Mouse (Mus musculus): ENCODE measurements around the gene 4930404H24Rik. TPM values are rescaled to one million over a fixed set of nuclear protein-coding genes. Genes with fewer than 3 reads are reported as not detected.

4930404H24Rik gene
- polyA plus RNA-seq, 1 experiment from 2014 or later, result not detected

- ATAC-seq (ENCODE audit: insufficient number of reproducible peaks, low FRiP score, low TSS enrichment, low read depth), result no peak
- no peak overlapping the region for H3K27ac ChIP-seq (replicated peaks; ENCODE audit: low read depth, low read length)
Observed at GRCm38 (mm10) chr2:153516961-153517360, 24.4 kb downstream of the 4930404H24Rik start.

GRCm38 (mm10) chr2:153520057-153520456 is 27.5 kb downstream of the 4930404H24Rik start:
- no peak overlapping the region for H3K4me3 ChIP-seq (ENCODE audit: low read depth, low read length)
- no peak for DNase-seq (ENCODE audit: low spot score)
- H3K36me3 ChIP-seq (ENCODE audit: control insufficient read depth, insufficient read depth, low read length), result 0 out of 2 replicates have a peak, but pooled peaks cover 2% of the 10 kb centered on the region
- no peak for ATAC-seq (ENCODE audit: insufficient number of reproducible peaks, low FRiP score, low TSS enrichment, low read depth)
- 80% methylated on average over 9 of the region's 9 CpGs for WGBS
- no peak overlapping the region for H3K4me2 ChIP-seq (ENCODE audit: low read depth, severe bottlenecking)
- no peaks in the 10 kb centered on the region for H3K27me3 ChIP-seq (ENCODE audit: control insufficient read depth, insufficient read depth, low read length)
- H3K9me3 ChIP-seq (ENCODE audit: control insufficient read depth, low read length), result no peaks in the 10 kb centered on the region
- no peak overlapping the region for H3K9ac ChIP-seq (ENCODE audit: low read length)
- H3K27ac ChIP-seq (replicated peaks; ENCODE audit: low read depth, low read length), result no peak overlapping the region
- peaks cover 7% of the 10 kb centered on the region; the same call in 1 of the 2 replicates for H3K4me1 ChIP-seq (ENCODE audit: control insufficient read depth, insufficient read depth, low read length)

More at GRCm38 (mm10) chr2:153516961-153517360, 24.4 kb downstream of the 4930404H24Rik start:
- 45% methylated on average over 4 of the region's 4 CpGs for WGBS
- Histone ChIP-seq H3K9ac (ENCODE audit: low read length) (no peak overlapping the region), H3K4me2 (ENCODE audit: low read depth, severe bottlenecking) (no peak overlapping the region), H3K9me3 (ENCODE audit: control insufficient read depth, low read length) (no peaks in the 10 kb centered on the region), H3K4me1 (ENCODE audit: control insufficient read depth, insufficient read depth, low read length) (peaks cover under 1% of the 10 kb centered on the region; the same call in 1 of the 2 replicates), H3K36me3 (ENCODE audit: control insufficient read depth, insufficient read depth, low read length) (0 out of 2 replicates have a peak, but pooled peaks cover 2% of the 10 kb centered on the region), H3K27me3 (ENCODE audit: control insufficient read depth, insufficient read depth, low read length) (no peaks in the 10 kb centered on the region), H3K4me3 (ENCODE audit: low read depth, low read length) (no peak overlapping the region)
- no peak for DNase-seq (ENCODE audit: low spot score)

GRCm38 (mm10) chr2:153522270-153522669 is 29.7 kb downstream of the 4930404H24Rik start:
- Histone ChIP-seq H3K9me3 (ENCODE audit: control insufficient read depth, low read length) (no peaks in the 10 kb centered on the region), H3K27me3 (ENCODE audit: control insufficient read depth, insufficient read depth, low read length) (peaks cover 4% of the 10 kb centered on the region), H3K27ac (replicated peaks; ENCODE audit: low read depth, low read length) (no peak overlapping the region), H3K4me1 (ENCODE audit: control insufficient read depth, insufficient read depth, low read length) (peaks cover 12% of the 10 kb centered on the region), H3K9ac (ENCODE audit: low read length) (no peak overlapping the region), H3K36me3 (ENCODE audit: control insufficient read depth, insufficient read depth, low read length) (0 out of 2 replicates have a peak, but pooled peaks cover 2% of the 10 kb centered on the region), H3K4me2 (ENCODE audit: low read depth, severe bottlenecking) (no peak overlapping the region), H3K4me3 (ENCODE audit: low read depth, low read length) (no peak overlapping the region)
- WGBS, result 15% methylated on average over 4 of the region's 4 CpGs
- peak; percentile 40 for DNase-seq (ENCODE audit: low spot score)
- ATAC-seq (ENCODE audit: insufficient number of reproducible peaks, low FRiP score, low TSS enrichment, low read depth), result no peak

GRCm38 (mm10) chr2:153523143-153523542 is 30.6 kb downstream of the 4930404H24Rik start:
- Histone ChIP-seq H3K27ac (replicated peaks; ENCODE audit: low read depth, low read length) (no peak overlapping the region), H3K9me3 (ENCODE audit: control insufficient read depth, low read length) (no peaks in the 10 kb centered on the region), H3K27me3 (ENCODE audit: control insufficient read depth, insufficient read depth, low read length) (peaks cover 13% of the 10 kb centered on the region), H3K4me1 (ENCODE audit: control insufficient read depth, insufficient read depth, low read length) (peaks cover 16% of the 10 kb centered on the region), H3K9ac (ENCODE audit: low read length) (no peak overlapping the region), H3K4me3 (ENCODE audit: low read depth, low read length) (no peak overlapping the region), H3K4me2 (ENCODE audit: low read depth, severe bottlenecking) (no peak overlapping the region), H3K36me3 (ENCODE audit: control insufficient read depth, insufficient read depth, low read length) (0 out of 2 replicates have a peak, but pooled peaks cover 2% of the 10 kb centered on the region)
- 52% methylated on average over 9 of the region's 9 CpGs for WGBS
- ATAC-seq (ENCODE audit: insufficient number of reproducible peaks, low FRiP score, low TSS enrichment, low read depth) (no peak), DNase-seq (ENCODE audit: low spot score) (no peak)

GRCm38 (mm10) chr2:153523656-153524055 is 31.1 kb downstream of the 4930404H24Rik start:
- 0 out of 2 replicates have a peak, but pooled peaks cover 2% of the 10 kb centered on the region for H3K36me3 ChIP-seq (ENCODE audit: control insufficient read depth, insufficient read depth, low read length)
- H3K27me3 ChIP-seq (ENCODE audit: control insufficient read depth, insufficient read depth, low read length), result peaks cover 14% of the 10 kb centered on the region
- no peak overlapping the region for H3K4me3 ChIP-seq (ENCODE audit: low read depth, low read length)
- no peak for ATAC-seq (ENCODE audit: insufficient number of reproducible peaks, low FRiP score, low TSS enrichment, low read depth)
- H3K4me2 ChIP-seq (ENCODE audit: low read depth, severe bottlenecking), result no peak overlapping the region
- H3K9me3 ChIP-seq (ENCODE audit: control insufficient read depth, low read length), result no peaks in the 10 kb centered on the region
- no peak overlapping the region for H3K9ac ChIP-seq (ENCODE audit: low read length)
- peaks cover 16% of the 10 kb centered on the region for H3K4me1 ChIP-seq (ENCODE audit: control insufficient read depth, insufficient read depth, low read length)
- no peak overlapping the region for H3K27ac ChIP-seq (replicated peaks; ENCODE audit: low read depth, low read length)
- 88% methylated on average over 12 of the region's 12 CpGs for WGBS
- DNase-seq (ENCODE audit: low spot score), result no peak

GRCm38 (mm10) chr2:153524727-153525126 is 32.1 kb downstream of the 4930404H24Rik start:
- no peak overlapping the region for H3K4me2 ChIP-seq (ENCODE audit: low read depth, severe bottlenecking)
- H3K36me3 ChIP-seq (ENCODE audit: control insufficient read depth, insufficient read depth, low read length), result no peaks in the 10 kb centered on the region
- no peak overlapping the region for H3K27ac ChIP-seq (replicated peaks; ENCODE audit: low read depth, low read length)
- ATAC-seq (ENCODE audit: insufficient number of reproducible peaks, low FRiP score, low TSS enrichment, low read depth) (no peak), DNase-seq (ENCODE audit: low spot score) (no peak)
- H3K27me3 ChIP-seq (ENCODE audit: control insufficient read depth, insufficient read depth, low read length), result peaks cover 22% of the 10 kb centered on the region
- H3K4me1 ChIP-seq (ENCODE audit: control insufficient read depth, insufficient read depth, low read length), result peaks cover 16% of the 10 kb centered on the region
- no peak overlapping the region for H3K4me3 ChIP-seq (ENCODE audit: low read depth, low read length)
- 75% methylated on average over 2 of the region's 2 CpGs for WGBS
- no peaks in the 10 kb centered on the region for H3K9me3 ChIP-seq (ENCODE audit: control insufficient read depth, low read length)
- no peak overlapping the region for H3K9ac ChIP-seq (ENCODE audit: low read length)

- Histone ChIP-seq H3K4me3 (ENCODE audit: low read depth, low read length) (no peak overlapping the region), H3K36me3 (ENCODE audit: control insufficient read depth, insufficient read depth, low read length) (no peaks in the 10 kb centered on the region), H3K9ac (ENCODE audit: low read length) (no peak overlapping the region), H3K27me3 (ENCODE audit: control insufficient read depth, insufficient read depth, low read length) (peaks cover 33% of the 10 kb centered on the region), H3K4me1 (ENCODE audit: control insufficient read depth, insufficient read depth, low read length) (peaks cover 19% of the 10 kb centered on the region), H3K27ac (replicated peaks; ENCODE audit: low read depth, low read length) (no peak overlapping the region), H3K4me2 (ENCODE audit: low read depth, severe bottlenecking) (no peak overlapping the region), H3K9me3 (ENCODE audit: control insufficient read depth, low read length) (no peaks in the 10 kb centered on the region)
- DNase-seq (ENCODE audit: low spot score) (peak; percentile 36), ATAC-seq (ENCODE audit: insufficient number of reproducible peaks, low FRiP score, low TSS enrichment, low read depth) (no peak)
- WGBS, result 13% methylated on average over 10 of the region's 10 CpGs
Observed at GRCm38 (mm10) chr2:153525906-153526311, 33.3 kb downstream of the 4930404H24Rik start.

GRCm38 (mm10) chr2:153526850-153527530 is 34.4 kb downstream of the 4930404H24Rik start:
- H3K4me2 ChIP-seq (ENCODE audit: low read depth, severe bottlenecking), result 0 out of 2 replicates have a peak overlapping the region, but pooled peaks have one; percentile 99
- DNase-seq (ENCODE audit: low spot score), result no peak
- 55% methylated on average over 9 of the region's 9 CpGs for WGBS
- H3K4me1 ChIP-seq (ENCODE audit: control insufficient read depth, insufficient read depth, low read length), result peaks cover 17% of the 10 kb centered on the region
- H3K4me3 ChIP-seq (ENCODE audit: low read depth, low read length), result no peak overlapping the region; the same call in 1 of the 2 replicates
- H3K9me3 ChIP-seq (ENCODE audit: control insufficient read depth, low read length), result no peaks in the 10 kb centered on the region
- H3K36me3 ChIP-seq (ENCODE audit: control insufficient read depth, insufficient read depth, low read length), result no peaks in the 10 kb centered on the region
- H3K27me3 ChIP-seq (ENCODE audit: control insufficient read depth, insufficient read depth, low read length), result peaks cover 38% of the 10 kb centered on the region
- ATAC-seq (ENCODE audit: insufficient number of reproducible peaks, low FRiP score, low TSS enrichment, low read depth), result no peak
- no peak overlapping the region for H3K9ac ChIP-seq (ENCODE audit: low read length)
- no peak overlapping the region for H3K27ac ChIP-seq (replicated peaks; ENCODE audit: low read depth, low read length)
